Mouse (Mus musculus) bone marrow, adult 2 months (tissue): ENCODE data around the gene Glyr1. TPM values are rescaled to one million over a fixed set of nuclear protein-coding genes. Genes with fewer than 3 reads are reported as not detected.
A peak's percentile ranks its signal among the peaks of the same experiment; 100 is the strongest.

Experiments
- H3K27ac ChIP-seq: fragments of 200-500 bp; 2 replicates; pipeline ENCODE4 v1.5.1; 2012; ENCODE audit warnings: low read depth, mild to moderate bottlenecking, control low read depth, inconsistent platforms, low read length; ENCODE audit not compliant: control insufficient read depth, poor library complexity, insufficient read depth
- H3K4me1 ChIP-seq: fragments of 200-500 bp; 2 replicates; pipeline ENCODE4 v1.6.1; 2011; ENCODE audit warnings: low read length; ENCODE audit not compliant: control insufficient read depth, insufficient read depth
- H3K4me3 ChIP-seq: fragments of 200-500 bp; replicated peaks from 2 replicates; pipeline ENCODE3; 2011; ENCODE audit warnings: mild to moderate bottlenecking, low read depth, low read length, control low read depth; ENCODE audit not compliant: control insufficient read depth
- CTCF ChIP-seq: fragments of 200-500 bp; IDR thresholded peaks from 2 replicates; pipeline ENCODE4 v1.5.1; 2011; ENCODE audit warnings: low read length, control low read depth; ENCODE audit not compliant: control insufficient read depth, insufficient read depth
- POLR2A ChIP-seq: fragments of 200-500 bp; IDR thresholded peaks from 2 replicates; pipeline ENCODE4 v1.6.1; 2011; ENCODE audit warnings: low read depth, mild to moderate bottlenecking, control low read depth, low read length, borderline replicate concordance; ENCODE audit not compliant: control insufficient read depth
- WGBS: fragments of 180-500 bp; shearing (Covaris S2); methylation state at CpG from one replicate; pipeline ENCODE4 v1.1.7; 2018; 5-methylcytosine and 5-hydroxymethylcytosine counted together
- polyA plus RNA-seq: library from polyadenylated mRNA; stranded (reverse); fragments of >200 nt; gene quantifications from 2 replicates; pipeline ENCODE4 v1.2.4, GENCODE M21; 2011; ENCODE audit warnings: low replicate concordance; ENCODE audit not compliant: missing spikeins, insufficient read depth, insufficient read length

Gene Glyr1
- polyA plus RNA-seq: 31.6 and 51.1 TPM in 2 replicates

- under 1% methylated on average over 56 of the region's 56 CpGs for WGBS
- TF ChIP-seq POLR2A: peak; percentile 93
- no peak; the same call in 1 of the 2 replicates for TF ChIP-seq CTCF
Measured at GRCm38 (mm10) chr16:5049774-5050234, at the start of gene Glyr1, which contains the start of gene Ubn1. Glyr1 (minus strand) TSS chr16:5049863. Ubn1 (plus strand) TSS chr16:5050057.

GRCm38 (mm10) chr16:5096504-5096903 is 46.8 kb upstream of the Glyr1 start:
- TF ChIP-seq CTCF: no peak
- TF ChIP-seq POLR2A: no peak
- Histone ChIP-seq H3K4me1 (peaks cover 1% of the 10 kb centered on the region; the same call in 1 of the 2 replicates), H3K27ac (no peak overlapping the region), H3K4me3 (no peak overlapping the region)
- WGBS: 80% methylated on average over 8 of the region's 8 CpGs

More at GRCm38 (mm10) chr16:5049774-5050234, at the start of gene Glyr1, which contains the start of gene Ubn1:
- Histone ChIP-seq H3K27ac (peak within 1 kb of the TSS; percentile 99), H3K4me1 (peaks cover 1% of the 10 kb centered on the region), H3K4me3 (peak within 1 kb of the TSS; percentile 88)

- Histone ChIP-seq H3K4me1 (peaks cover 1% of the 10 kb centered on the region; the same call in 1 of the 2 replicates), H3K4me3 (no peak overlapping the region), H3K27ac (no peak overlapping the region)
- TF ChIP-seq CTCF (no peak), POLR2A (no peak)
- WGBS: 63% methylated on average over 5 of the region's 5 CpGs
Measured at GRCm38 (mm10) chr16:5093285-5093684, 43.6 kb upstream of the Glyr1 start.

- no peak overlapping the region for H3K4me3 ChIP-seq
- no peak for TF ChIP-seq POLR2A
- TF ChIP-seq CTCF: no peak
- 86% methylated on average over 10 of the region's 10 CpGs for WGBS
- no peaks in the 10 kb centered on the region for H3K4me1 ChIP-seq
- no peak overlapping the region for H3K27ac ChIP-seq
Measured at GRCm38 (mm10) chr16:5089021-5089420, 39.4 kb upstream of the Glyr1 start.

- H3K4me1 ChIP-seq: no peaks in the 10 kb centered on the region
- H3K4me3 ChIP-seq: no peak overlapping the region
- no peak overlapping the region for H3K27ac ChIP-seq
- TF ChIP-seq POLR2A (no peak), CTCF (no peak)
- 90% methylated on average over 2 of the region's 2 CpGs for WGBS
Measured at GRCm38 (mm10) chr16:5086179-5086578, 36.5 kb upstream of the Glyr1 start.

GRCm38 (mm10) chr16:5085196-5085595 is 35.5 kb upstream of the Glyr1 start:
- H3K4me3 ChIP-seq: no peak overlapping the region
- WGBS: 35% methylated on average over 4 of the region's 4 CpGs
- TF ChIP-seq CTCF: no peak
- no peak for TF ChIP-seq POLR2A
- no peak overlapping the region for H3K27ac ChIP-seq
- no peaks in the 10 kb centered on the region for H3K4me1 ChIP-seq

- H3K27ac ChIP-seq: no peak overlapping the region
- 89% methylated on average over 5 of the region's 5 CpGs for WGBS
- no peak overlapping the region for H3K4me3 ChIP-seq
- TF ChIP-seq POLR2A (no peak), CTCF (no peak)
- H3K4me1 ChIP-seq: no peaks in the 10 kb centered on the region
Measured at GRCm38 (mm10) chr16:5074341-5074740, 24.7 kb upstream of the Glyr1 start.

- no peak for TF ChIP-seq CTCF
- TF ChIP-seq POLR2A: no peak
- WGBS: 87% methylated on average over 7 of the region's 7 CpGs
Measured at GRCm38 (mm10) chr16:5071974-5072373, 22.3 kb upstream of the Glyr1 start.

GRCm38 (mm10) chr16:5070321-5070720 is 20.7 kb upstream of the Glyr1 start:
- no peak overlapping the region for H3K27ac ChIP-seq
- 86% methylated on average over 3 of the region's 3 CpGs for WGBS
- TF ChIP-seq POLR2A: no peak
- TF ChIP-seq CTCF: no peak
- no peaks in the 10 kb centered on the region for H3K4me1 ChIP-seq
- H3K4me3 ChIP-seq: no peak overlapping the region

More at GRCm38 (mm10) chr16:5071974-5072373, 22.3 kb upstream of the Glyr1 start:
- Histone ChIP-seq H3K27ac (no peak overlapping the region), H3K4me3 (no peak overlapping the region), H3K4me1 (no peaks in the 10 kb centered on the region)
